Mouse (Mus musculus): Measurements from ENCODE around the gene Sec14l1.

Gene Sec14l1

DNA sequence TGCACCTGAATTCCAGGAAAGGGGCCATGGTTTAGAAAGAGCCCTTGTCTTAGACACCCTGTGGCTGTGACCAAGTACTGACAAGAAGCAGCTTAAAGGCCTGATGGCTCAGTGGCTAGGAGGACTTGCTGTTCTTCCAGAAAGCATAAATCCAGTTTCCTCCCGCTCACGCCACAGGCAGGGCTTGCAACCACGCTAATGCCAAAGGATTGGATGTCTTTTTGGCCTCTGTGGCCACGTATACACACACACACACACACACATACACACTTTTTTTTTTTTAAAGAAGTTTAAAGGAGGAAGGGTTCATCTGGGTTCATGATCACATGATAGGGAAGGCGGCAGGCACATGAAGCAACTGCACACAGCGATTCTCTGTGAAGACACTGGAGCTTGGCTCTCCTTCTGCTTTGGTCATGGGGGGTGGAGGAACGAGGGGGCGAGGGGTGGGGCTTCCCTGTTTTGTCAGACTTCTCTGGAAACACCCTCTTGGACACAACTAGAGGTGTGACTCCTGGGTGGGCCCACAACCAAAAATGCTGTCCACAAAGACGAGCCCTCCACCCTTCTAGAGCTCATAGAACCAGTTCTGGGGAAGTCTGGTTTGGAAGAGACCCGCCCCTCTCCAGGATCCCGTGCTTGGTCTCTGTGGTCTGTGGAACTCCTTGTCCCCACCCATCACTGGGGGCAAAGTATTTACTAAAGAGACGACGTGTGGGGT lies 26.5 kb upstream of the Sec14l1 start:
- peak; percentile 56 for DNase-seq

DNA sequence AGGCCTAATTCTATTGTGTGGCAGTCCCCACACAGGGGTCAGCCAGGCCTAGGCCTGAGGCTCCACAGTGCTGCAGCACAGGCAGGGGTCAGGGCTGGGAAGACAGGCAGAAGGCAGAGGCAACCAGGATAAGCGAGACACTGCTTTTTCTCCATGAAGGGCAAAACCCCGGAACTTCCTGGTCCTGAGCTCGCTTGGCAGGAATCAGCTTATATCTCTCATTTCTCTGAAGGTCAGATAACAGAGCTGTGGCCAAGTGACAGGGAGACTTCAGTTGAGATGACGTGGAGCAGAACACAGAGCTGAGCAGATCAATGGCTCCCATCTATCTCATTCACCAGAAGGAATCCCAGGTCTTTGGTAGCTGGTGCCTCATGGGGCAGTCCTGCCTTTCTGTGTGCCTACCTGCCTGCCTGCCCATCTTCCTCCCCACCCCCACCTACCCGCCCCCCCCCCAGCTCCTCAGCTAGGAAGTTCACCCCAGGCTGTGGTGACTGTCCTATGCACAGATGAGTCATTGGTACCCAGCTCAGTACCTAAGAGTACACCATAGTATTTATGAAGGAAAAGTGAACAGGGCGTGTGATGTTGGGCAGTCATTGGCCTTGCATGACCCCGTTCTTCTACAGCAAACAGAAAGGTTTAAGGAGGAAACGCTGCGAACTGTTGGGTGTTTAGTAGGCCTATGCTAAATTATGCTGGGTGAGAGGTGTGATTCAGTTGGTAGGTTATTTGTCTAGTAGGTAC lies 25.1 kb upstream of the Sec14l1 start:
- DNase-seq: no peak

DNA sequence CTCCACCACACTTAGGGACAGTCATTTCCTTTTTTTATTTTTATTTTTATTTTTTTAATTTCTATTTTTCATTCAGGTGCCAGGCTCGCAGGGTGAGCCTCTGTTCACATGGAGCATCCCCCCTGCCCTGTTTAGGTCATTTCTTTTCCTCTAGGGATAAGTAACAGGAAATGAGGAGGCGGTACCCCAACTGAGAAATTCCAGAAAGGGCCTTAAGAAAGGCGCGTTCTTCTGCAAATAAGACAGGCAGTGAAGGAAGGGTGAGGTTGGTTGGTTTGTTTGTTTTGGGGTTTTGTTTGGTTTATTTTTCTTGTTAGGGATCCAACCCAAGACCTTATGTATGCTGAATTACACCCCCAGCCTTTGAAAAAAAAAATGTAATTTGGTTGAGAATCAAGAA lies 23.6 kb upstream of the Sec14l1 start:
- DNase-seq: no peak

DNA sequence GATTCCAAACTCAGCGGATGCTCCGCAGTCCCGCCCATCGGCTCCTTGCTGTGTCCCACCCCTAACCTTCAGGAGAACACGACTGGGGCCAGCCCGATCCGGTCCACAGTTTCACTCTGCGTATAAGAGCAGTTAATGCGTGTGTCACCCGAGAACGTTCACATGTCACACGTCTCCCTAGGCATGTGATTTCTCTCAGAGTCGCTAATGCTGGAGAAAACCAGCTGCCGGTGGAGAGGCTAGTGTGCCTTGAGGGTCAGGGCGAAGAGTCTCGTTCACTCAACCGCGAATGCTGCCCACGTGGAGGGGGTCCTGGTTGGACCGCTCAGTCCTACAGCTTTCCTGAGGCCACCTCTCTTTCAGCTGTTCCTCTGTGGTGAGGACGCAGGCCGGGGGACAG lies 23.1 kb upstream of the Sec14l1 start:
- peak; percentile 80 for DNase-seq

DNA sequence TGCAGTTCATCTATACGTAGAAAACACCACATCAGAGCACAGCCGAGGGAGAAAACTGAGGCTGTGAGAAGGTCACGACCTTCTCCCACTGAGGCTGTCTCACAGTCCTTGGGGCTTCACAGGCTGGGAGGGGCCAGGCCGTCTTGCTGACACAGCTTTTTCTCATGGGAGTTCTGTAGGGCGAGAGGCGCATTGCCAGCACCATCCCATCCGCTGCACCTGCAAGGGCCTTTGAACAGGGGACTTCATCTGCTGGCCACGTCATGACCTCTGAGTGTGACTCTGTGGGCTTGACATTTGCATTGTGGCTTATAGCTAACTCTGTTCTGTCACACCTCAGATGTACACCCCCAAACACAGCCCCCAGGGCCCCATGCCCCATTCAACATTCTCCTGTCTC lies 22.3 kb upstream of the Sec14l1 start:
- no peak for DNase-seq

DNA sequence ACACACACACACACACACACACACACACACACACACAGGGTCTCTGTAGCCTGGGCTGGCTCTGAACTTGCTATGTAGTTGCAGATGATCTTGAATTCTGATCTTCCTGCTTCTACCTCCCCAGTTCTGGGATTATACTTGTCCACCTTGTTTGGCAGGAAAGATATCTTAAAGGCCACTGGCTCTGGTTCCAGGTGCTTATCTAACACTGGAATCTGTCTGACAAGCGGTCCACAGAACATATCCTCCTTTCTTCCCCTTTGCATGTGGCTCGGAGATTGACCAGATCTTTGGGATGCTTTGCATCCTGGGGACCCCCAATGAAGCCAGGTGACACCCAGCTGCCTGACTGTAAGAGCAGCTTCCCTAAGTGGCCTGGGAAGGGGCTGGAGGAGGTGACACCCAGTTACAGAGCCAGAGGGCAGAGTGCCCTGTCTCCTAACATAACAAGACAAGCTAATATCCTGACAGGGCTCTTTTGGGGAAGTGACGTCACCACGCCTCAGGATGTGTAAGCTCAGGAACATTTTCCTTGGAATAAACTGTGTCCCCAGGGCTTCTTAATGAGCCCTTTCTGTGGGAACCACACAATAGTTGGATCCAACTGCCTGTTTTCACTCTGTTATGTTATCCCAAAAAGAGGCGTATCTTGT lies 20.9 kb upstream of the Sec14l1 start:
- DNase-seq: peak; percentile 93

DNA sequence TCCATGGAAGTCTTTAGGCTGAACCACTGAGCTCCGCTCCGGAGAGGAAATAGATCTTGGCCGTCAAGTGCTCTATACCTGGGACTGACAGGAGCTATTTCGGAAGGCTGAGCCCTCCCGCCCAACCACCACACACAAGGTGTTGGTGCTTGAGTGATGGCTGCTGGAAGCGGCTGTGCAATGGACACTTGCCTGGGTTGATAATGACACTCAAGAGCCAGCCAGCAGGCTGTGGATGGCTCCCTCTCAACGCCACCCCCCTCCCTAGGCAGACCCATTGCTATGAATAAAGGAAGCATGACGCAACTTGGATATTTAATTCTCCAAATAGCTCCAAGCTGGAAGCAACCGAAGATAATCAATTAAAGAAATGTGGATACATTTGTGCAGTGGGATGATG lies 20.3 kb upstream of the Sec14l1 start:
- DNase-seq: no peak

DNA sequence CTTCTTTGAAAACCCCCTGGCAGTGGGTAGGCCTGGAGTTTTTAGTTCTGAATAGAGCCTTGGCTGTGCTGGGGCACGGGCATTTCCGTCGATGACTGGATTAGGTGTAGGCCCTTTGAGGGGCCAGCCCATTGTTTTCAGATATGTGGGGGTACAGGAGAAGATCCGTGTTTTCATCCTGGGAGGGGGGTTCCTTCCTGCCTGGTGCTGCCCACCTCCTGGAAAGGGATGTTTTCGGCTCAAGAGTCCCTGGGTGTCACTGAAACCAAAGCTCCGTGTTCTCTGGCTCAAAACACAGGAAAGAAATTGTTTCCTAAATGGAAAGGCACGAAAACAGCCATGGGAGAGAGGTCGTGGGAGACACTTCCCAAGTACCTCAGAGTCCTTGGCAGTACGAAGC lies 17.9 kb upstream of the Sec14l1 start:
- peak; percentile 83 for DNase-seq

DNA sequence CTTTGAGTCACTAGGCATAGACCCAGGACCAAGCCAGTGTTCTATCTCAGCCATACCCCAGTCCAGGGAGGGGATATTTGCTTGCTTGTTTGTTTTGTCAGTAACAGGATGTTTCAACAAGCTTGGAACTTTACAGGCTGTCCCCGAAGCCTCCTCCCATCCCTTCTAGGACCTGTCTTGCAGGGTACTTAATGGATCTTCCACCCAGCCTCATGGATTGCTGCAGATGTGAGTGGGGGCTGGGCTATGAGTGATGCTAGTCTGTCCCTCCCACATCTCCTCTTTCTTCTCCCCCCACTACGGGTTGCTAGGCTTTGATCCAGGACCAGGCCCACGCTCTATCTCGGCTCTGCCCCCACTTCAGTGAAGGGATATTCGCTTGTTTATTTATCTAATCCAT lies 16.8 kb upstream of the Sec14l1 start:
- peak; percentile 77 for DNase-seq

DNA sequence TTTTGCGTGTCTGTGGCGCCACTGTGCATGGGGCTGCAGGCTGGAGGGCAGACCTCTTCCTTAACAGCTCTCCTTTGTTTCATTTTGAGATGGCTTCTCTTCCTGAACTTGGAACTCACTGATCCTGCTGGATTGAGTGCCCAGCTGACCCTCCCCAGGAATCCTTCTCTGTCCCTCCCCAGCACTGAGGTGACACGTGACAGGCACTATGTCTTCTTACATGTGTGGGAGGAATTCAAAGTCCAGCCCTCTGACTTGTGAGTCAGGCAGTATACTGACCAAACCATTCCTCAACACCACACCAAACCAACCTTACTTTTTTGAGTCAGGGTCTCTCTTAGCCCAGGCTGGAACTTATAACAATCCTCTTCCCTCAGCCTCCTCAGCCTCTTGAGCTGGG lies 16.2 kb upstream of the Sec14l1 start:
- DNase-seq: no peak

DNA sequence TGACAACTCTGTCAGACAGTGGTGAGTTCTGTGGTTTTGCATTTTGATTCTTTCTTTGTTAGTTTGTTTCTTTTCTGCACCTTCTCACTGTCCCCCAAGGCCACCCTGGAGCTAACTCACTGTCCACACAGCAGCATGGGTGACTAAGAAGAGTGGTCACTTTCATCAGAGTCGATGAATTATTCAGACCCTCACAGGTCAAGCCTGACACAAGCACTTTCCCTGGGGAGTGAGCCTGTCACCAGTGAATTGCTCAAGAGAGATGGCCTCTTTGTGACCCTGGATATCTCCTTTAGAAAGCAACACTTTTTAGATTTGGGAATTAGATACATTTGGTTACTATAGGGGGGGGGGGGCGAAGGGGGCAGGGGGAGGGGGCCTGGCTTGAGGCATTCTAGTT lies 15.6 kb upstream of the Sec14l1 start:
- no peak for DNase-seq

DNA sequence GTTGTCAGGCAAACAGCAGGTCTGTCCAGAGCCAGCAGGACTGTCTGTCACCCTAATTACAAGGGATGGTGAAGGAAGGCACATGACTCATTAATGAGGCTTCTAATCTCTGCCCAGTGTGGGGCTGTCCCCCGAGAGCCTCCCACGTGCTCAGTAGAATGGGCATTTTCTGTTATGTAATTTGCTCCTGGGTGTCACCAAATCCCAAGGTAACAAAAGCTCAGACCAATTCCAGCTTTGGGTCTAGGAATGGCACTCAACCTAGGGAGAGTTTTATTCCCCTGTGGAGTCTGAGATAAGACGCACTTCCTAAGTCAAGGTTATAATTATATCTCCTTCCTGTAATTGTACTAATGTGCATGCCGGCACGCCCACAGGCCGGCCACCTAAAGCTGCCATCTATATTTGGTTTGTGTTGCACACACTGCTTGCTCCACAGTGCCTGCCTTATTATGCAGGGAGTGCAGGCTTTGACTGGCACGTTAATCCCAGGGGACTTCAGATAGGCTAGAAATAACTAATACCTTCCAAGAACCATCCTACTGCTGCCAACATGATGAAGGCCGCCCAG lies 13.5 kb upstream of the Sec14l1 start:
- DNase-seq: peak; percentile 83

DNA sequence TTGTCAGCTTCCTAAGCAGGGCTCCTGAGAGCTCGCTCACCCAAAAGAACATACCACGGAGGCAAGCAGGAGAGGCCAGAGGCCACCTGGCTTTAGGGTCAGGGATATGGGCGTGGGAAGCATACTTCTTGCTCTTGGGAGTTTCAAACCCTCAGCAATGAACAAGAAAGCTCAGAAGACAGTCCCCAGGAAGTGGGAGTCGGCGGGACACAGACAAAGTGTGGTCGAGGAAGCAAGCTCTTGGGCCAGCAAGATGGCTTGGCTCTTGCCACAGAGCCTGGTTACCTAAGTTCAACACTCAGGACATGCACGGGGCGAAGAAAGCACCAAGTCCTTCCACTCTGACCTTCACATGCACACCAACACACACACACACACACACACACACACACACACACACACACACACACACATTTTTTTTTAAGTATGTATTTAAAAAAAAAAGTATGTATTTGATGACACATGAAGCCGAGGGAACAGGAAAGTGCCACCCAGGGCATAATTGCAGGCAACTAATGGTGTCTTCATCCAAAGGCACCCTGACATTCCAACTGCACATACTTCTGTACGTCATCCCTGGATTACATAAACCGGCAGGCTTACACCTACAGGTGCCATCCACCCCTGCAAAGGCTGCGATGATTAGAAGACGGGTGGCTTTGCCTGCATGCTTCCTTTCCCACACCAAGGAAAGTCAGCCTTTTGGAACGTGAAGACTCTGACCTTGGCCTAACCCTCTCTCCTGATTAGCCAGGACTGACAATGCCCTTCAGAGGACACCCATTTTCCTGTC lies 12.8 kb upstream of the Sec14l1 start:
- no peak for DNase-seq

DNA sequence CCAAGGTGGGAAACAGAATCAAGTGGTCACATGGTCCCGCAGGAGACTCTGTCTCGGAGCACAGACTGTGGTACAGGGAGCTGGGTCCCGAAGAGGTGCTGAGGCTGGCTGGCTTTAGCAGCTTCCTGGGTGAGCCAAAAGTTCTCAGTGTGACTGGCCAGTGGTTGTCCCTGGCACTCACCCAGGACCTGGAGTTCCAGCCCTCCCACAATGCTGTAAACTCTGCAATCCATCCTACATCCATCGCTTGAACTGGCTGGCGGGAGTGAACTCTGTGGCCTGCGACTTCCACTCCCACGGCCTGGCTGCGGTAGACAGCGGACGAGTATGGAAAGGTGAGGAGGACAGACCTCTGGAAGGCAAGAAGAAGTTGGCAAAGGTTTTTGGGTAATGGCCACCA lies 11.4 kb upstream of the Sec14l1 start:
- peak; percentile 70 for DNase-seq

DNA sequence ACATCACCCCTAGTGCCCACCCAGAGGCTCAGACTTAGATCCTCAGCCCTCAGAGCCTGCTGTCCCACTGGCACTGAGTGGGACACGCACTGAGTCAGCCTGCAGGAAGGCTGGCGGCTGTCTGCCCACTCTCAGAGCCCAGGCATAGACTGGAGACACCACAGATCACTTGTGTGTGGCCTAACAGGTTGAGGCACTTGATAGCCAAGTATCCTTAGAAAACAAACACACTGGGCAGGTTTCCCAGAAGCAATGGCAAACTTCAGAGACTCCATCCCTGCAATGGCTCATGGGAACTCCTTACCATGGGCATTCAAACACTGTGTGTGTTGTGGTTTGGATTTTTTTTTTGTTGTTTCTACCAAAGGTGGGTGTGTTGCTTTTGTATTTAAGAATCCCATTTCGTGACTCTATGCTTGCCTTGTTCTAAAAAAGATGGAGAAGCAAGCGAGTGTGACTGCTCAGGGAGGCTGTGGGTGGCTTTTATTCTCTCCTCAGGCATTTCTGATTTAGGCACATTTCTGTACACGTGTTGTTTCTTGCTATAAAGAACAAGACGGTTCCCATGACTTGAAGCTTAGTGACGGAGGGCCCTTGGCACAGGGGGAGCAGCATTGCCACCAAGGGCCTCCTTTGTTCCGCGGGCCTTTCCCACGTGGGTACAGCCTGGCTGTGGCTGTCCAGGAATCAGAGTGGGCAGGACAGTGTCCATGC lies 10.8 kb upstream of the Sec14l1 start:
- DNase-seq: peak; percentile 85

DNA sequence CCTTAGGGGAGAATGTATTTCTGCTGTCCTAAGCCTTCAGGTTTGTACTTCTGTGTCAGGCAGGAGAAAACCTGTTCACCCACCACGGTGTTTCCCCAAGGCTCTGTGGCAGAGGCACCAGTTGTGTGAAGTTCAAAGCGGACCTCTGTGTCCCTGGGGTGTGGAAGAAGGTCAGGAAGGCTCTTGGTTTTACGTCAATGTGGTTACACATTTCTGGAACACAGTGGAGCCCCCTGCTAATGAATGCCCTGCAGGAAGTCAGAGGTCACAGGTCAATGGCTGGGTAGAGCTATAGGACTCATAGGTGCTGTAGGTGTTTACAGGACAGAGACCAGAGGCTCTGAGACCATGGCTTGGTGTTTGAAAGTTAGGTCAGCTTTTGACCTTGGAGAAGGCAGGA lies 9.7 kb upstream of the Sec14l1 start:
- DNase-seq: no peak

DNA sequence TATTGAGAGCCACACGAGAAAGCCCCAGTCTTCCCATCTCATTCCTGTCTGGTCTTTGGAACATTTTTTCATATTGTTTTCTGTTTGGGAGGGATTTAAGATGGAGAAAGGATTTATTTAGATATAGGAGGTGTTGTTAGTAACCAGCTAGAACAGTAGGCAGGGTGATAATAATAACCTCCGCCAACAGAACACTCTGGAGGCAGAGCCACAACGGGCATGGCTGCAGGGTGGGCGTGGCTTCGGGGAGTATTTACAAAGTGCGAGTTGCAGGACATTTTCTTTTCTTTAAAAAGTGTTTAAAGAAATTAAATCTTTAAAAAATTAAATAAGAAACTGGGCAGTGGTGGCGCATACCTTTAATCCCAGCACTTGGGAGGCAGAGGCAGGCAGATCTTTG lies 9.1 kb upstream of the Sec14l1 start:
- no peak for DNase-seq

DNA sequence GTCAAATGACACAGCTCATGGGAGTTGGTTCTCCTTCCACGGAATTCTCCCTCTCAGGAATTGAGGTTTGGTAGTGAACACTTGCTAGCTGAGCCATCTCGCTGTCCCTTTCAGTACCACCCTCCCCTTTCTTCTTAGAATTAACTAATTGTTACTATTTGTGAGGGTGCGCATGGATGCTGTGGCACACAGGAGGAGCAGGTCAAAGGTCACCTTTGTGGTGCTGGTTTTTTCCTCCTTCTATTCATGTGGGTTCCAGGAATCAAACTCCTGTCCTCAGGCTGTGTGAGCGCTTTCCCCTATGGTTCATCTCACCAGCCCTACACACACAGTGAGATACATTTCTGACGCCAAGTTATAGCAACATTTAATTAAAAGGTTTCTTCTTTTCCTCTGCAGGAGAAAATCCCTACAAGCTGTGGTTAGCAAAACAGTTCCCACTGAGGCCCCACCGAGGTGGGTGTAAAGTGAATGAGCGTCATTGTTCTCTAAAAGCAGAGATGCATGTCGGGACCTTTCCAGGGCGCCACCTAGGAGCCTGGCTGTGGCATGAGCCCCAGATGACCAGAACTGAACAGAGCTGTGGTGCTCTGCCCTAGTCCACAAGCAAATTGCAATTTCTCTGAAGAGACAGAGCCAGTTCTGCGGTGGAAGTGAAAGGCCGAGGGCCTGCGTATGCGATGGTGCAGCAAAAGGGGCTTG lies 8.2 kb upstream of the Sec14l1 start:
- DNase-seq: no peak

DNA sequence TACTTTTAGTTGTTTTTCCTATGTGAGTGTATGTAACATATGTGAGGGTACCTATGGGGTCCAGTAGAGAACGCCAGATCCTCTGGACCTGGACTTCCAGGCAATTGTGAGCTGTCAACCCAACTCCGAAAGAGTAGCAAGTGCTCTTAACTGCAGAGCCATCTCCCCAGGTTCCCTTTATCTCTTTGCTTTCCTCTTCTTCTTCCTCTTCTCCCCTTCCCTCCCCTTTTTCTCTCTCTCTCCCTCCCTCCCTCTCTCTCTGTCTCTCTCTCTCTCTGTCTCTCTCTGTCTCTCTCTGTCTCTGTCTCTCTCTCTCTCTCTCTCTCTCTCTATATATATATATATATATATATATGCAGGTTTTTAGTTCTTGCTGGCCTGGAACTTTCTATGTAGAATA lies 7.1 kb upstream of the Sec14l1 start:
- DNase-seq: no peak

DNA sequence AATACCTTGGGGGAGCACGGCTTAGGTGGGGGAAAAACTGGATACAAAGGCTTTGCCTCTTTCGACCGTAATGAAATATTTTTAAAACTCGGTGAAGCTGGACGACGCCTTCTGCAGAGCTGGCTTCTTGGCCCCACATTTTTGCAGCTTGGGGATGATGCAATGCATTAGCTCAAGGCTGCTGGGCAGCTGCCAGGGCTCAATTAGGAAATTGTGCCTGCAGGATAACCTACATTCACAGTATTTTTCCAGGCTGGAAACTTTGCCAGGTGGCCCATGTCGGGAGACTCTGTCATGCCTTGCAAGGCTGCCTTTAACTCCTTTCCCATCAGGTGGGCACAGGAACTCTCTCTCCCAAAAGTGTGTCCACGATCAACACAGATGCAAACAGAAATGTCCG lies 6.4 kb upstream of the Sec14l1 start:
- DNase-seq: peak; percentile 93

DNA sequence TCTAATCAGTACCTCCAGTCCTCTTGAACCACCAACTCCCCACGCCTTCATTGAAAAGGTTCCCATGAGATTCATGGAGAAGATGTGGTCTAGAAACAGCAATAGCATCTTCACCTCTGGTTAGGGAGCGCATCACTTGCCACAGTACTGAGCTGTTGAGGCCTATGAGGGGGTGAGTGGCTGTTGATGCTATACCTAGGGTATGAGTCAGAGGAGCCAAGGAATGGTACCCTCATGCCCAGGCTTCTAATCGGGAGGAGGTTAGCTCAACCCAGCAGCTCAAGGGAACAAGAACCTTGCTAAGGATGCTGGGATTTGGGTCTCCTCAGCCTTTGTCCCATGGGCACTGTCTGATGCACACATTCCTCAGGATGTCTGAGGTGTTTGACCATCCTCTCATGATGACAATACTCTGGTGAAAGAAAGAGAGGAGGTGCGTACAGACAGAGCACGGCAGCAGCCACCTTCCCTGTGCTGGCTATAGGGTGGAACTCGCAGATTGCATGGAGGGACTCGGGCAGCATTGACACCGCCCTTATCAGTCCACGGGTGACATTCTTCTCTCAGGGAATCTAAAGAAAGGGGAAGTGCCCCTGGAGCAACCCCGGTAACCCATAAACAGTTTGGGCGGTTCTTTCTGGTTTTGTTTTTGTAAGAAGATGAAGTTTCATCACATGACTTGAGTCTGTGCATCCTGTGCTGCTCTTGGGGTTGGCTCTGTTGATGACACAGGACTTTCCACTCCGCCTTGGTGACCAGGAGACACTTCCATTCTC lies 5.6 kb upstream of the Sec14l1 start:
- DNase-seq: peak; percentile 71
